Mouse (Mus musculus) ES-E14 (cell line): ENCODE data around the gene Disc1. TPM values are rescaled to one million over a fixed set of nuclear protein-coding genes. Genes with fewer than 3 reads are reported as not detected.

Experiments
- DNase-seq: peaks from one replicate; pipeline ENCODE4 v3.0.0-alpha.2; 2013; ENCODE audit warnings: low read depth, low spot score
- H3K27ac ChIP-seq: 2 replicates; pipeline ENCODE4 v1.5.1; 2012; ENCODE audit warnings: low read depth, mild to moderate bottlenecking, low read length, moderate library complexity, mixed read lengths; ENCODE audit not compliant: poor library complexity, insufficient read depth, severe bottlenecking
- H3K36me3 ChIP-seq: 2 replicates; pipeline ENCODE4 v1.6.1; 2012; ENCODE audit warnings: mild to moderate bottlenecking, low read length, moderate library complexity, mixed read lengths; ENCODE audit not compliant: control insufficient read depth, poor library complexity, insufficient read depth, severe bottlenecking
- H3K4me1 ChIP-seq, 2 experiments: fragments of 150-350 bp in 1 of 2; sonication (generic) in 1 of 2; 2 replicates each; pipeline ENCODE4 v1.6.1; 2012; ENCODE audit warnings: low read length in 2 of 2, mild to moderate bottlenecking in 1 of 2, mixed read lengths in 1 of 2; ENCODE audit not compliant: control insufficient read depth in 2 of 2, insufficient read depth in 2 of 2, poor library complexity in 1 of 2
- H3K4me3 ChIP-seq, 2 experiments: fragments of 150-350 bp in 1 of 2; sonication (generic) in 1 of 2; 2 replicates each; pipeline ENCODE4 v1.5.1; 2012; ENCODE audit warnings: low read length in 2 of 2, low read depth in 1 of 2, mild to moderate bottlenecking in 1 of 2, mixed read lengths in 1 of 2; ENCODE audit not compliant: insufficient read depth in 1 of 2, poor library complexity in 1 of 2, severe bottlenecking in 1 of 2
- H3K9ac ChIP-seq: 2 replicates; pipeline ENCODE4 v1.6.1; 2012; ENCODE audit warnings: low read depth, mild to moderate bottlenecking, low read length, mixed read lengths; ENCODE audit not compliant: poor library complexity, insufficient read depth, severe bottlenecking
- H3K9me3 ChIP-seq: fragments of 150-350 bp; sonication (generic); 2 replicates; pipeline ENCODE4 v1.6.1; 2012; ENCODE audit warnings: low read depth, mild to moderate bottlenecking, low read length; ENCODE audit not compliant: control insufficient read depth, insufficient read depth
- CHD2 ChIP-seq: IDR thresholded peaks from 2 replicates; pipeline ENCODE4 v1.6.1; 2014; ENCODE audit warnings: mild to moderate bottlenecking, low read depth, low read length, inconsistent platforms
- HCFC1 ChIP-seq: IDR thresholded peaks from 2 replicates; pipeline ENCODE4 v1.6.1; 2012; ENCODE audit warnings: low read length, inconsistent platforms, borderline replicate concordance; ENCODE audit not compliant: insufficient read depth
- MAFK ChIP-seq: IDR thresholded peaks from 2 replicates; pipeline ENCODE4 v1.6.1; 2014; ENCODE audit warnings: mild to moderate bottlenecking, low read depth, low read length, inconsistent platforms; ENCODE audit not compliant: insufficient read depth
- ZC3H11A ChIP-seq: IDR thresholded peaks from 2 replicates; pipeline ENCODE4 v1.6.1; 2012; ENCODE audit warnings: low read depth, mild to moderate bottlenecking, inconsistent platforms, low read length, borderline replicate concordance
- ZNF384 ChIP-seq: IDR thresholded peaks from 2 replicates; pipeline ENCODE4 v1.6.1; 2012; ENCODE audit warnings: low read depth, low read length, inconsistent platforms
- in situ Hi-C, 2 experiments: fragments of 600-800 bp; cut with MboI; formaldehyde crosslinking; loops; one replicate each; pipeline ENCODE4 v1.15.1; 2025; ENCODE audit warnings: low sequenced_read_pairs in 2 of 2, inconsistent platforms in 1 of 2; ENCODE audit not compliant: unreplicated experiment in 2 of 2
- total RNA-seq: library from RNA; depleted of rRNA; stranded (reverse); fragments of 300-350 nt; gene quantifications from 2 replicates; pipeline ENCODE4 v1.2.3, GENCODE M21; 2012

The Disc1 gene
- total RNA-seq, 1 experiment: 2.7 TPM

DNA sequence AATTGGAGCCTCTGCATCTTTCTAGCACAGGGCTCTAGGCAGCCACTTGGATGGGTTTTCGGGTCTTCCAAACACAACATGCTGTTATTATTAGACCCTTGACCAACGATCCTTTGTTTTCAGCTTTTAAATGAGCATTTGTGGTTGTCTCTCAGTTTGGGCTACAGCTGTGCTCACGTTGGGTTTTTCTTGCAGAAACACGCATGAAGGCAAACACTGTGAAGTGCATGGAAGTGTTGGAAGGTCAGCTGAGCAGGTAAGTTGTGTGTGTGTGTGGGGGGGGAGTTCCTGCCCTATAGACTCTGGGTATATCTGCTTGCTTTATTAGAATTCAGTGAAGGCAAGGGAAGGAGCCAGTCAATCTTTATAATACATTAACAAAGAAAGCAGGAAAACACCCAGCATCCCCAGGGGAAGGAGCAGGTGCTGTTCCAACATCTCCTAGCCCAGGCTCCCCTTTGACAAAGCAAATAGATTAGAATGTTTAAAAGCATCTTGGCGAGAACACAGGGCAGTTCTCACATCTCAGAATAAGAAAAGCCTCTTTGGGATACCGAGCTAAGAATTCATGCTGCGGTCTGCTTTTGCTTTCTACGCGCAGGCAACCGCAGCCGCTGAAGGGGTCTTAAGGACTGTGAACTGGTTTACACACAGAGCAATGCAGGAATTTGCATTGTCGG, 164.0 kb downstream of the Disc1 start:
- TF ChIP-seq CHD2: no peak
- no peak for TF ChIP-seq ZC3H11A
- TF ChIP-seq HCFC1: no peak
- no peak for TF ChIP-seq ZNF384
- no peak for TF ChIP-seq MAFK
- Histone ChIP-seq H3K9me3 (no peaks in the 10 kb centered on the region), H3K27ac (no peak overlapping the region), H3K36me3 (no peaks in the 10 kb centered on the region), H3K4me1 (no peaks in the 10 kb centered on the region), H3K9ac (no peak overlapping the region), H3K4me3 (no peak overlapping the region)
- in situ Hi-C loops: no loop called here
- no peak for DNase-seq

DNA sequence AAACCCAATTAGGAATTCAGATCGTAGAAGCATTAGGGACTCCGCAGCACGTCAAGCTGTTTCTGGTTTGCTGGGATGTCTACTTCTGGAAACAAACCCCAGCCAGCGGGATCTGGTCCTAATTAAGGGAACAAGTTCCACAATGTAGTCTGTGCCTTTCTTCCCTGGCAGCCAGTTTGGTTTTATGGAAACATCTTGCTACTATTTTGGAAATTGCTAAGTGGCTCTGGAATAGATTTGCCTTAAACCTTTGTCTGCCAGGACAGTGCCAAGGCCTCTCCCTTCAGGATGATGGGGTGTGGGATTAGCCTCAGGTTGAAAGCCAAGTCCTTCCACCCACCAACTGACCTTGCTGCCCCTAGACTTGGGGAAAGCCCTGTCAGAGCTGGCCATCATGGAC, 164.7 kb downstream of the Disc1 start:
- no peak overlapping the region for H3K27ac ChIP-seq
- no peaks in the 10 kb centered on the region for H3K36me3 ChIP-seq
- H3K4me3 ChIP-seq: no peak overlapping the region
- TF ChIP-seq ZC3H11A (no peak), CHD2 (no peak), MAFK (no peak), HCFC1 (no peak), ZNF384 (no peak)
- in situ Hi-C loops: no loop called here
- DNase-seq: no peak
- H3K9ac ChIP-seq: no peak overlapping the region
- H3K9me3 ChIP-seq: no peaks in the 10 kb centered on the region
- no peaks in the 10 kb centered on the region for H3K4me1 ChIP-seq

DNA sequence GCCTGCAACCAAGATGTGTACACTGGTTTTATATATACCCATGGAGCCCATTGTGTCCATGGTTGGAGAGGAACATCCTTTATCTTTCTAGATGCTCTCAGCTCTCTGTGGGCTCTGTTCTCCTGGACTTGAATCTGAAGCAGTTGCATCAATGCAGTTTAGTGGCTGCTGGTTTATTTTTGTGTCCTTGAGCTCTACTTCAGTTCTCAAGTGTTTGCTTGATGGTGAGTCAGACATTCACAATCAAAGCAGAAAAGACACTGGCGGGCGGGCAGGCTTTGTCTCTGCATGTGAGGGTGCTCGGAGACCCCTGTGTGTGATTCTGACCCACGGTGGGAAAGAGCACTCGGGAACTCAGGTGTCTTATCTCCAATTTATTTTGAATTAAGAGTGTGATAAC, 166.6 kb downstream of the Disc1 start:
- in situ Hi-C loops: no loop called here
- H3K4me1 ChIP-seq: no peaks in the 10 kb centered on the region

DNA sequence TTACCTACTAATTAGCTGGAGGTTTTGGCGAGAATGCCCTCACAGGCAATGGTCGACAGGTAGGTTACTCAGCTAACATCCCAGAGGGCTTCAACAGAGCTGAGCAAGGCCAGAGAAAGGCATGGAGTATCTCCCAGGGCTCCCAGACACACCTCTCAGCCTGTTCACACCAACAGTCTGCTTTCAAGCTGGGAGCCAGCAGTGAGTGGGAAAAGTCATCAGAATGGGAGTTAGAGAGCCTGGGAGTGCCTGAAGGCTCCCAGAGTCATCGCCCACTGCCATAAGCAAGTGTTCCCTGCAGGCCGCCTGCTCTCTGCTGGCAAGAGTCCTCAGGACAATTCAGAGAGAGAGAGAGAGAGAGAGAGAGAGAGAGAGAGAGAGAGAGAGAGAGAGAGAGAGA, 167.1 kb downstream of the Disc1 start:
- Histone ChIP-seq H3K9me3 (no peaks in the 10 kb centered on the region), H3K4me1 (no peaks in the 10 kb centered on the region), H3K36me3 (no peaks in the 10 kb centered on the region), H3K4me3 (no peak overlapping the region), H3K9ac (no peak overlapping the region), H3K27ac (no peak overlapping the region)
- DNase-seq: no peak
- TF ChIP-seq HCFC1 (no peak), ZC3H11A (no peak), ZNF384 (no peak), CHD2 (no peak), MAFK (no peak)
- in situ Hi-C loops: no loop called here

More for the DNA sequence above, 166.6 kb downstream of the Disc1 start:
- no peaks in the 10 kb centered on the region for H3K9me3 ChIP-seq
- no peak for TF ChIP-seq ZNF384
- no peak for TF ChIP-seq MAFK
- no peak for TF ChIP-seq CHD2
- TF ChIP-seq ZC3H11A: no peak
- TF ChIP-seq HCFC1: no peak
- H3K4me3 ChIP-seq: no peak overlapping the region
- no peak overlapping the region for H3K27ac ChIP-seq
- no peak overlapping the region for H3K9ac ChIP-seq
- H3K36me3 ChIP-seq: no peaks in the 10 kb centered on the region
- DNase-seq: no peak
